Mouse (Mus musculus) midbrain, embryonic 15.5 days (tissue): ENCODE results near the gene Rpl27a. TPM values are rescaled to one million over a fixed set of nuclear protein-coding genes. Genes with fewer than 3 reads are reported as not detected.

Source experiments
- ATAC-seq: fragments of 200-750 bp; cut with Nextera tagmentation; replicated peaks from 2 replicates; pipeline ENCODE4 v1.8.0; 2017; ENCODE audit warnings: moderate TSS enrichment
- H3K27ac ChIP-seq: fragments of 300-500 bp; sonication (generic); 2 replicates; pipeline ENCODE4 v1.5.1; 2015; ENCODE audit warnings: mild to moderate bottlenecking, inconsistent platforms
- H3K27me3 ChIP-seq: fragments of 300-500 bp; sonication (generic); replicated peaks from 2 replicates; pipeline ENCODE4 v1.6.1; 2015; ENCODE audit warnings: inconsistent platforms
- H3K36me3 ChIP-seq: fragments of 300-500 bp; sonication (generic); replicated peaks from 2 replicates; pipeline ENCODE4 v1.6.1; 2015; ENCODE audit warnings: inconsistent platforms
- H3K4me1 ChIP-seq: fragments of 300-500 bp; sonication (generic); 2 replicates; pipeline ENCODE4 v1.6.1; 2015; ENCODE audit warnings: inconsistent platforms
- H3K4me2 ChIP-seq: fragments of 300-500 bp; sonication (generic); 2 replicates; pipeline ENCODE4 v1.6.1; 2015; ENCODE audit warnings: inconsistent platforms, mild to moderate bottlenecking, moderate library complexity
- H3K4me3 ChIP-seq: fragments of 300-500 bp; sonication (generic); 2 replicates; pipeline ENCODE4 v1.5.1; 2015; ENCODE audit warnings: mild to moderate bottlenecking, inconsistent platforms
- H3K9ac ChIP-seq: fragments of 300-500 bp; sonication (generic); 2 replicates; pipeline ENCODE4 v1.6.1; 2015; ENCODE audit warnings: mild to moderate bottlenecking, inconsistent platforms
- H3K9me3 ChIP-seq: fragments of 300-500 bp; sonication (generic); 2 replicates; pipeline ENCODE4 v1.6.1; 2016; ENCODE audit warnings: inconsistent platforms
- WGBS: fragments of 180-500 bp; shearing (Covaris S2); methylation state at CpG from one replicate; pipeline ENCODE4 v1.1.7; 2015; ENCODE audit warnings: mixed read lengths; 5-methylcytosine and 5-hydroxymethylcytosine counted together
- polyA plus RNA-seq: library from polyadenylated mRNA; unstranded; fragments of >200 nt; fragmentation: Nextera tagmentation; extraction: Ambion mirVana; gene quantifications from 2 replicates; pipeline ENCODE4 v1.2.1, GENCODE M21; 2015

Gene Rpl27a
- polyA plus RNA-seq, 1 experiment from 2014 or later: 64.4 TPM

DNA sequence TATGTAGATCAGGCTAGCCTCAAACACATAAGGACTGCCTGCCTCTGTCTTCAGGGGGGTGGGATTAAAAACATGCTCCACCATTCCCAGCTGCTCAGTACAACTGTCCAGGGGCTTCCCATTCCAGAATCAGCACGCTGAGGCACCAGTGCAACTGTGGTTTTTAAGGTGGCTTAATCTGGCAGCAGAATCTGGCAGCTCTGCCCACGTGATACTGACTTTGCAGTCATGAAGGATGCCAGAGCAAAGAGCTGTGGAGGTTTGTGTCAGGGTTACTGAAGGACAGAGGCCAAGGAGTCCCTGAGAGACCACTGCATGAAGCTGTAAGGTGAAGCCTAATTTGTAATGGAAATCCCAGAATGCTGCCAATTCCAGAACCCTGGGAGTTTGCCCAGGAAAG lies 8.1 kb upstream of the Rpl27a start:
- H3K4me3 ChIP-seq: no peak overlapping the region
- no peak overlapping the region for H3K9ac ChIP-seq
- H3K4me1 ChIP-seq: peaks cover 14% of the 10 kb centered on the region
- H3K27me3 ChIP-seq: no peaks in the 10 kb centered on the region
- no peak overlapping the region for H3K27ac ChIP-seq
- no peaks in the 10 kb centered on the region for H3K36me3 ChIP-seq
- WGBS: 69% methylated on average over 2 of the region's 2 CpGs
- no peaks in the 10 kb centered on the region for H3K9me3 ChIP-seq
- ATAC-seq: no peak
- no peak overlapping the region for H3K4me2 ChIP-seq

DNA sequence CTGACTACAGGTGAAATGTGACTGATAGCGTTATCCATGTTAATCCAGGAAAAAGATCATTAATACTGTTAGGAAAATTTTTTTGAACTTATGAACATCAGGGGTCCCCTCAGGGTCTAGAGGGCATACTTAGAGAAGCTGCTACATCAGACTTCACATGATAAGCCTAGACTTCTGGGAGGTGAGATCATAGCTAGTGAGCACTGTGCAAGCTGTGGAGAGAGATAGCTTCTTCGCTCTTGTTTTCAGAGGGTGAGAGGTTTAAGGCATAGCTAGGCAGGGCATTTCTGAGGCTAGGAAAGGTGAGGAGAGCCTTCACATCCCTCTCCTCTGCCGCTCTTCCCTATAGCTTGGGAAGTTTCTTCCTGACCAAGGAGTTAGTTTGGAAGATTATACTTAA lies 7.1 kb upstream of the Rpl27a start:
- no peak for ATAC-seq
- Histone ChIP-seq H3K9me3 (no peaks in the 10 kb centered on the region), H3K27me3 (no peaks in the 10 kb centered on the region), H3K4me2 (no peak overlapping the region), H3K9ac (no peak overlapping the region), H3K4me1 (peaks cover 11% of the 10 kb centered on the region), H3K27ac (no peak overlapping the region), H3K36me3 (no peaks in the 10 kb centered on the region), H3K4me3 (no peak overlapping the region)
- whole genome bisulfite sequencing: 96% methylated on average over 3 of the region's 3 CpGs

DNA sequence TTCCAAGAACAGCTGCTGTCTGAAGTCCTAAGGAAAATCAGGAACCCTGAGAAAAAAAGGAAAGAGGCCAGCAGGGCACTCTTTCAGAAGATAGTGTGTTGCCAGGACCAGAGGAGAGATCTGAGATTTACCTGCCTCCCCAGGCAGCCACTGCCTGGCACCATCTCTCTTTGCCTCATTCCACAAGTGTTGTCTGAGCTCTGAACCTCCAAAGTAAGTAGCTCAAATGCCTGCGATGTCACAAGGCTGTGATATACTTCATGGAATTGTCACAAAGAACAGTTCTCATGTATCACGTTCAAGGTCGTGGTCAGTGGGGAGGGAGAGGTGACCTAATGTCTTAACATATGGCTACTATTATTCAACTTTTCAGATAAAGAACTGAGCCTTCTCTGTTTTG lies 2.4 kb upstream of the Rpl27a start:
- H3K9me3 ChIP-seq: no peaks in the 10 kb centered on the region
- H3K9ac ChIP-seq: no peak overlapping the region
- H3K27me3 ChIP-seq: no peaks in the 10 kb centered on the region
- H3K36me3 ChIP-seq: peaks cover 7% of the 10 kb centered on the region; the same call in 1 of the 2 replicates
- no peak overlapping the region for H3K4me2 ChIP-seq
- no peak overlapping the region for H3K4me3 ChIP-seq
- no peak overlapping the region for H3K27ac ChIP-seq
- H3K4me1 ChIP-seq: peaks cover 27% of the 10 kb centered on the region
- ATAC-seq: no peak
- 93% methylated on average over 3 of the region's 3 CpGs for WGBS

DNA sequence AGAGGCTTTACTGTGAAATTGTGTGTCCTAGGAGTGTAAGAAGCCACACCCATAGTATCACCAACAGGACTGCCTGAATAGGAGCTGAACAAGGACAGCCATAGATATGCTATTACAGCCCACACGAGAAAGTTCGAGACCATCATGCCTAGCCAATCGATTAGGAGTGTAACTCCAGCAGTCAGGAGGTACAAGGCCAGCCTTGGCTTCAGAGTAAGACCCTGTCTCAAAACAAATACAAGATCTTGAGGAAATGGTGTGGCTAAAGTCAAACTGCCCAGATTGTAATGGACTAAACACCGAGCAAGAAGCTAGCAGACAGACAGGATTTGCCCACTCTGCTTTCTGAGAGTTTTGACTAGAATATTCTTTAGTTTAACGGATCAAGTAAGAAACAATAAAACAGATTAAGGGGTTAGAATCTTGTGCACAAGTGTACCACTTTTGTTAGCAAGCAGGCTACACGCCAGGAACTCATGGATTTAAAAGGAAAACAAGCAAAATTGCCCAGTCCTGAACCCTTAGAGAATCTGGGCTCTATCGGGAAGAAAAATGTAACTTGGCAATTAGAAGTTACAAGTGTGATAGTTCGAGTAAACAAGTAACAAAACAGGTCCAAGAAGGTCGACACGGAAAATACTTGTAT lies 788 bp upstream of the Rpl27a start:
- 18% methylated on average over 10 of the region's 10 CpGs for WGBS
- Histone ChIP-seq H3K27ac (peak overlapping the region; percentile 92), H3K4me3 (peak overlapping the region; percentile 97), H3K36me3 (peaks cover 22% of the 10 kb centered on the region; the same call in 1 of the 2 replicates), H3K4me2 (peak overlapping the region; percentile 68), H3K27me3 (no peaks in the 10 kb centered on the region), H3K4me1 (peaks cover 27% of the 10 kb centered on the region), H3K9me3 (no peaks in the 10 kb centered on the region), H3K9ac (peak overlapping the region; percentile 63)
- ATAC-seq: no peak

DNA sequence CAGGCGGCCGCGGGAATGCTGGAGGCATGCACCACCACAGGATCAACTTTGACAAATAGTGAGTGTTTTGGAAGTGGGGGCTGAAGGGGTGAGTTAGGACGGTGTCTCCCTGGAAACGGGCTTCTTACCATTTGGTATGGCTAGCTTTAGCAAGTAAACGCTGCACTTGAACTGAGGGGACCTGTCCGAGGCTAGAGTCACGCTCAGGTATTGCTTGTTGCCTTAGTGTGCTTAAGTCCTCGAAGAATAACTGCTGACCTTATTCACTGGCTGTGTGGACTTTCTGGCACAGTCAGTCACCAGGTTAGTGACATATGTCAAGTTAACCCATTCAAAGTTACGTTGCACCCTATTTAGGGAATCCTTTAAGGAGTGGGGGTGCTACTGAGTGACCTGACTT lies 989 bp downstream of the Rpl27a start:
- no peaks in the 10 kb centered on the region for H3K9me3 ChIP-seq
- peak overlapping the region; percentile 86 for H3K4me2 ChIP-seq
- peaks cover 30% of the 10 kb centered on the region; the same call in 1 of the 2 replicates for H3K36me3 ChIP-seq
- peak overlapping the region; percentile 97 for H3K4me3 ChIP-seq
- H3K27me3 ChIP-seq: no peaks in the 10 kb centered on the region
- peaks cover 27% of the 10 kb centered on the region for H3K4me1 ChIP-seq
- 0 out of 2 replicates have a peak, but pooled peaks have one; percentile 1 for ATAC-seq
- H3K27ac ChIP-seq: no peak overlapping the region
- WGBS: 7% methylated on average over 10 of the region's 10 CpGs
- peak overlapping the region; percentile 100 for H3K9ac ChIP-seq

DNA sequence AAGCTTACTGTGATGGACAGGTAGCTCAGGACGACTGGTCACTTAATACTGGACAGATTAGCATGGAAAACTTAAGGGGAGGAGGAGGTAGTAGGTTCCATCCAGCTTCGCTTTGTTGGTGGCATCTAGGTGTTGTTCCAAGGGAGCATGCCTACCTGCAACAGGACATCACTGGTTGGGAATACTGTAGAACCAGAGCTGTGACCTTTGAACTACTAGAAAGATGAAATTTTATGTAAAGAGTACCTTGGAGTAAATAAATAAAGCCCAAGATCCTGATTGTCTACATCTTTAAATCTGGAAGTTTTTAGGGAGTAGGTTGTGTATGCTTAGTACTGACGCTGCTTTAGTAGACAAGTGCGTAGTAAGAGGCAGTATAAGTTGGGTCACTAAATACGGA lies 3.1 kb downstream of the Rpl27a start:
- H3K27ac ChIP-seq: no peak overlapping the region
- no peak for ATAC-seq
- WGBS: 78% methylated on average over 5 of the region's 5 CpGs
- no peak overlapping the region for H3K4me3 ChIP-seq
- no peaks in the 10 kb centered on the region for H3K9me3 ChIP-seq
- H3K4me2 ChIP-seq: no peak overlapping the region
- peaks cover 33% of the 10 kb centered on the region; the same call in 1 of the 2 replicates for H3K36me3 ChIP-seq
- H3K9ac ChIP-seq: no peak overlapping the region
- peaks cover 27% of the 10 kb centered on the region for H3K4me1 ChIP-seq
- no peaks in the 10 kb centered on the region for H3K27me3 ChIP-seq

DNA sequence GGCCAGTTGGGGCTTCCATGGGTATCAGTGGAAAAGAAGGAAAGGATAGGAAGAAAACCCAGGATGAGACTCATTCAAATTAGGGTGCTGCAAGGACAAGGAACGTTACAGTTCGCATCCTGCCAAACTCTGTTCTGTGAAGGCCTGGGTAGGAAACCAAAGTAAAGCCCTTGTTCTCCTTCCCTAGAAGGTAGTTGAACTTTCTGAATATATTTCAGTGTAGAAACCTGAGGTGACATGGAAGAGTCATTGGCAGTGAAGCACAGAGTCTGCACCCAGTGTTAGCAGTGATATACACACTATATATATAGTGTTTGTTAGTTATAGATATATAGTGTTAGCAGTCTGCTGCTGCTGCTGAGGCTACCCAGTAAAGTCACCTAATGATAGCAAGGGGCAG lies 4.4 kb downstream of the Rpl27a start:
- no peak overlapping the region for H3K4me2 ChIP-seq
- H3K27ac ChIP-seq: no peak overlapping the region
- H3K4me1 ChIP-seq: peaks cover 18% of the 10 kb centered on the region
- H3K9me3 ChIP-seq: no peaks in the 10 kb centered on the region
- H3K36me3 ChIP-seq: peaks cover 33% of the 10 kb centered on the region; the same call in 1 of the 2 replicates
- no peak for ATAC-seq
- WGBS: 70% methylated on average over 2 of the region's 2 CpGs
- no peaks in the 10 kb centered on the region for H3K27me3 ChIP-seq
- H3K4me3 ChIP-seq: no peak overlapping the region
- H3K9ac ChIP-seq: no peak overlapping the region

DNA sequence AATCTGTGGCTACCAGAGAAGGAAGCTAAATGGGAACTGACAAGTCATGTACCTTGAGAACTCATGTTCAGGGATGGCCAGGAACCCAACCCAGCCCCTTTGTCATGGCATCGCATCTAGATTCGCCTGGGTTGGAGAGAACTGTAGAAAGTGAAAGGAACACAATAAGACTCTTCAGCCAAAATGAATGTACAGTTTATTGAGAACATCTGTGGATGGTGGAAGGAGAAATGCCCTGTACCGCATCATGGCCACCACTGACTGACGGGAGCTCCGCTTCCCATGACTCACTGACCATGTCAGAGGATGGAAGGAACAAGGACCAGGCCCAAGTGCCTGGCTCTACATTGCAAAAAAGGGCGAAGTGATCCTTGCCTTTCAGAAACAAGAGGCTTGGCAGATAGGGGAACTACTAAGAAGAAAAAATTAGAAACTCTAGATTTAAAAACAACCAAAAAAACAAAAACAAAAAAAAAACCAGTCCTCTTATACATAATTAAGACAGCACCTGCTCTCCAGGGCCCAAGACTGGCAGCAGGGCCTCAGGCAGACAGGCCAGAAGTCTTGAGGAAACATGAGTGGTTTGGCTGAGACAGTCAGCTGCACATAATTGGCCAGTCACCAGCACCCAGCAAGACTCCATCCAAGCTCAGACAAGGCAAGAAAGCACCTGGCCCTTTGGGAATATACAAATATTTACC lies 4.9 kb downstream of the Rpl27a start:
- H3K9me3 ChIP-seq: no peaks in the 10 kb centered on the region
- H3K4me3 ChIP-seq: no peak overlapping the region
- peaks cover 17% of the 10 kb centered on the region for H3K4me1 ChIP-seq
- H3K27me3 ChIP-seq: no peaks in the 10 kb centered on the region
- WGBS: 70% methylated on average over 6 of the region's 6 CpGs
- no peak overlapping the region for H3K27ac ChIP-seq
- H3K36me3 ChIP-seq: peaks cover 33% of the 10 kb centered on the region; the same call in 1 of the 2 replicates
- no peak overlapping the region for H3K9ac ChIP-seq
- ATAC-seq: no peak
- H3K4me2 ChIP-seq: no peak overlapping the region

DNA sequence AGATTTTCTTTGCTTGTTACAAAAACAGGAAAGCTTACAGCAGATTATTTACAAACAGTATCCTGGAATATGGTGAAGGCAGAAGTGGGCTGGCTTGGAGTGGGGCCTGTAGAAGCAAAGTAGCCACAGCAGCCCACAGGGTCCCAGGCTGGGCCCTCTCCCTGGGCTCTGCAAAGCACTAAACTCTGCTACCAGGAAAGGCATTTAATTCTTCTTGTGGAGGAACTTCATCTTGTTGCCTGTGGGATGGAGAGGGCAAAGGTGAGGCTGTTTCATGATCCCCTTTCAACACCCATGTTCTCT lies 5.4 kb downstream of the Rpl27a start:
- no peaks in the 10 kb centered on the region for H3K27me3 ChIP-seq
- peaks cover 33% of the 10 kb centered on the region; the same call in 1 of the 2 replicates for H3K36me3 ChIP-seq
- H3K9ac ChIP-seq: no peak overlapping the region
- H3K4me1 ChIP-seq: peaks cover 17% of the 10 kb centered on the region
- H3K4me3 ChIP-seq: no peak overlapping the region
- no peak overlapping the region for H3K4me2 ChIP-seq
- H3K9me3 ChIP-seq: no peaks in the 10 kb centered on the region
- no peak overlapping the region for H3K27ac ChIP-seq
- no peak for ATAC-seq

DNA sequence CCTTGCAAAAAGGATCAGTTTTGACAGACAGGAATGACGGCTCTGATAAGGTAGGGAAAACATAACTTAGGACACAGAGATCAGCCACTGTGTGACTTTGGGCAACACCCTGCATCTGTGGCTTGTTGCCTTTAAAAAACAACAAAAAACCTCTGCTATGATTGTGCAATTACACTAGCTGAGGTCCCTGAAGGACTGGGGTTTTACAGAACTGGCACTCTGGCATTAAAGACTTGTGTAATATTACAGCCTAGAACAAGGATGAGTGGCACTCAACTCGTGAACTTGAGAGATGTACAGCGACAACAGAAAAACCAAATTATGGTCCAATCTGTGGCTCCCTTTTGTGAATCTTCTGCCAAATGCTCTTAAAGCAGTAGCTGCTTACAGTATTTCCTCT lies 5.8 kb downstream of the Rpl27a start:
- H3K36me3 ChIP-seq: peaks cover 33% of the 10 kb centered on the region; the same call in 1 of the 2 replicates
- no peak overlapping the region for H3K9ac ChIP-seq
- H3K27me3 ChIP-seq: no peaks in the 10 kb centered on the region
- WGBS: 87% methylated on average over 3 of the region's 3 CpGs
- H3K4me2 ChIP-seq: no peak overlapping the region
- H3K27ac ChIP-seq: no peak overlapping the region
- ATAC-seq: no peak
- peaks cover 15% of the 10 kb centered on the region for H3K4me1 ChIP-seq
- H3K4me3 ChIP-seq: no peak overlapping the region
- no peaks in the 10 kb centered on the region for H3K9me3 ChIP-seq

DNA sequence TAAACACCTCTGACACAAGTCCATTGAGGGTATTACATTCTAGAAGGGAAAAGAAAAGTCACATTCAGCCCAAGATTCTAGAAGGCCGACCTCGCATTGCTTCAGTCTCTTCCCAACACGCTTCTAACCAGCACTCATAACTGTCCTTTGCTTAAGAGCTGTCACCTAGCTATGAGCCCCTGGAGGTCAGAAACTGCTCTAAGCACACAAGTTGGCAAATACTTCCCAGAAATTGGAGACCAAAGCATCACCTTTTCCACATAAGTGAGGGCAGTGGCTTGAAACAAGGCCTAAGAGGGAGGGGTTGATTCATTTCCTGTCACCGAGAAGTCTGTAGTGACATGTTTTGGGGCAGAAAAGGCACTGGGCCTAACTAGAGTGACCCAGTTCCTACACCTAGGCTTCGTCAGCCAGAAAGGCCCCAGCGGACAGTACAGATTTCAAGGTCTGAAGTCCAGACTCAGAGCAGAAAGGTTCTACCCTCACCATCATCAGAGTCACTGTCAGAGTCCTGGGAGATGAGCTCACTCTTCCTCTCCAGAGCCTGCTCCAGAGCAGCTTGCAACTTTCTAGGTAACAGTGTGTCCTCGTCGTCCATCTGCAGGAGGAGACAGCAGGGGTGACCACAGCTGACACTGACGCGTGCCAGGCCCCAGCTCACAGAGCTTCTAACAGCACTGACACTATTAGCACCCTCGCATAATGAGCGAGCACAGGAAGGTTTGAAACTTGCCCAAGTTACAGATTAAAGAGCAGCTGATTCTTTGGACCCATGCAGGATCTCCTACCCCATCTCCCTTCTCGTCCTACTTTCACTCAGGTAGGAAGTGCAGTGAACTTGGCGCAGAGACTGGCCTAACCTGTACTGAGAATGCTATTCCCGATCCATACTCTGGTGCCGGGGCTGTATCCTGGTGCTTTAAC lies 7.1 kb downstream of the Rpl27a start:
- no peak overlapping the region for H3K4me2 ChIP-seq
- H3K9ac ChIP-seq: no peak overlapping the region
- H3K36me3 ChIP-seq: peaks cover 30% of the 10 kb centered on the region; the same call in 1 of the 2 replicates
- no peaks in the 10 kb centered on the region for H3K27me3 ChIP-seq
- no peak overlapping the region for H3K4me3 ChIP-seq
- H3K4me1 ChIP-seq: peaks cover 3% of the 10 kb centered on the region; the same call in 1 of the 2 replicates
- WGBS: 79% methylated on average over 16 of the region's 16 CpGs
- no peaks in the 10 kb centered on the region for H3K9me3 ChIP-seq
- ATAC-seq: no peak
- H3K27ac ChIP-seq: no peak overlapping the region

DNA sequence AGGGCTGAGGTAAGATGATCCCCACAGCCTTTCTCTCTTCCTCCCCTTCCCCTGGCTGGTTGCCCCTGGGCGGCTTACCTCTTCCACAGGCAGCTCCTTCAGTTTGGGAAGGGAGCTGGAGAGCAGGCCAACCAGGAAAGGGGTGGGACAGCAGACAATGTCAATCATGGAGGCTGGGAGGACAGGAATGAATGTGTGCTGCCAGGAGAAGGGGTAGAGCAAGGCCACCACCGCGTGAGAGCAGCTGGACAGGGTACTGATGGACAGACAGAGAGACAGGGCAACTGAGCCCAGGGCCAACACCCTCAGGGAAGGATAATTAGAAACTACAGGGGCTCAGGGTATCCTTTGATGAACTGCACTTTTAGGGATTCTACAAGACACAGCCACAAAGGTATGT lies 8.6 kb downstream of the Rpl27a start:
- WGBS: 78% methylated on average over 3 of the region's 3 CpGs
- Histone ChIP-seq H3K9me3 (no peaks in the 10 kb centered on the region), H3K27ac (no peak overlapping the region), H3K9ac (no peak overlapping the region), H3K36me3 (peaks cover 16% of the 10 kb centered on the region; the same call in 1 of the 2 replicates), H3K4me1 (no peaks in the 10 kb centered on the region), H3K4me2 (no peak overlapping the region), H3K4me3 (no peak overlapping the region), H3K27me3 (no peaks in the 10 kb centered on the region)
- no peak for ATAC-seq
